Mouse (Mus musculus) neural tube, embryonic 14.5 days (tissue): Measurements from ENCODE around the gene Rchy1. TPM values are rescaled to one million over a fixed set of nuclear protein-coding genes. Genes with fewer than 3 reads are reported as not detected.

Experiments used
- ATAC-seq: fragments of 200-750 bp; cut with Nextera tagmentation; 2 replicates; pipeline ENCODE4 v1.8.0; 2017; ENCODE audit warnings: low read depth, mild to moderate bottlenecking, moderate TSS enrichment, moderate library complexity
- H3K27ac ChIP-seq: fragments of 300-500 bp; sonication (generic); 2 replicates; pipeline ENCODE4 v1.5.1; 2014; ENCODE audit warnings: low read depth, mild to moderate bottlenecking, control low read depth, low read length, moderate library complexity, mixed read lengths
- H3K27me3 ChIP-seq: fragments of 300-500 bp; sonication (generic); 2 replicates; pipeline ENCODE4 v1.6.1; 2014; ENCODE audit warnings: low read length; ENCODE audit not compliant: control insufficient read depth, insufficient read depth
- H3K36me3 ChIP-seq: fragments of 300-500 bp; sonication (generic); 2 replicates; pipeline ENCODE4 v1.6.1; 2014; ENCODE audit warnings: low read length, mixed read lengths; ENCODE audit not compliant: control insufficient read depth, insufficient read depth
- H3K4me1 ChIP-seq: fragments of 300-500 bp; sonication (generic); 2 replicates; pipeline ENCODE4 v1.6.1; 2014; ENCODE audit warnings: low read length; ENCODE audit not compliant: control insufficient read depth, insufficient read depth
- H3K4me2 ChIP-seq: fragments of 300-500 bp; sonication (generic); 2 replicates; pipeline ENCODE4 v1.6.1; 2014; ENCODE audit warnings: mild to moderate bottlenecking, low read depth, low read length, control low read depth
- H3K4me3 ChIP-seq: fragments of 300-500 bp; sonication (generic); 2 replicates; pipeline ENCODE4 v1.5.1; 2014; ENCODE audit warnings: low read depth, low read length, control low read depth, mixed read lengths
- H3K9ac ChIP-seq: fragments of 300-500 bp; sonication (generic); replicated peaks from 2 replicates; pipeline ENCODE4 v1.6.1; 2014; ENCODE audit warnings: low read depth, mild to moderate bottlenecking, control low read depth, low read length, mixed read lengths
- H3K9me3 ChIP-seq: fragments of 300-500 bp; sonication (generic); 2 replicates; pipeline ENCODE4 v1.6.1; 2016; ENCODE audit warnings: low read length; ENCODE audit not compliant: control insufficient read depth
- WGBS: fragments of 180-500 bp; shearing (Covaris S2); extraction: QIAGEN DNeasy Blood & Tissue Kit; methylation state at CpG from one replicate; pipeline ENCODE4 v1.1.7; 2014; 5-methylcytosine and 5-hydroxymethylcytosine counted together
- polyA plus RNA-seq: library from polyadenylated mRNA; unstranded; fragments of >200 nt; fragmentation: Nextera tagmentation; extraction: Ambion mirVana; gene quantifications from 2 replicates; pipeline ENCODE4 v1.2.1, GENCODE M21; 2014

Rchy1 gene
- polyA plus RNA-seq, 1 experiment from 2014 or later = 78.0 TPM

DNA sequence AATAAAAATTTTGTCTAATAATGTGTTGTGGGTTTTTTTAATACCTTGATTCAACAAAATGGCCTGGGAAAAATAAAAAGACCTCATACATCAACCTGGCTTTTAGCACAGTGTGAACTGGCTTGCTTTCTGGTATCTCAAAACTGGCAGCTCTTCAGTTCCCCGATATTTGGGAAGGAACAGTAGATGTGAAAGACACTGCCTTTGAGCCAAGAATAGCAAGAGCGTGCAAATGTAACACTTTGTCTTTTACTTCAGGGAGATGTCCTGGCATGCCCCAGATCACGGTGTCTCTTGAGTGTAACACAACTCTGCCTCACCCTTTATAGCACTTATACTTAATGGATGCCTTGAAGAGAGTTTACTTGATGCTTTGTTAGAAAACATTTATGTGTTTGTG is 9.2 kb upstream of the Rchy1 start:
- Histone ChIP-seq H3K4me3 (no peak overlapping the region), H3K4me2 (no peak overlapping the region), H3K9me3 (no peaks in the 10 kb centered on the region), H3K4me1 (no peaks in the 10 kb centered on the region), H3K27ac (no peak overlapping the region), H3K36me3 (no peaks in the 10 kb centered on the region), H3K27me3 (no peaks in the 10 kb centered on the region), H3K9ac (no peak overlapping the region)
- WGBS = 90% methylated on average over 3 of the region's 3 CpGs
- no peak for ATAC-seq

DNA sequence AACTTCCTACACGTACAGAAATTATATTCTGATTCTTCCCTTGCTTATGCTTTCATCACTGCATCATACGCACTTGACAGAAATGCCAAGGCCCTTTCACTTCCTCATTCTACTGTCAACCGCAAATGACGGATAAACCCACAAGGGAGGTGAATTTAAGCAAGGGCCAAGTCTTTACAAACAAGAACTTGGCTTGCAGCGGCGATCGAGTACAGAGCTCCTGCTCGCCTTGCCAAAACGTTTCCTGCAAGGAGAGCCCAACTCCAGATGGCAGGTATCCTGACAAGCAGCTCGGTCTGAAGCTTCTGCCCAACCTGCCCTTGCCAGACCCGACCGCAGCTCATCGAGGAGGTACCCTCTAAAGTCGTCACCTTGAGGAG is 619 bp downstream of the Rchy1 start:
- H3K9ac ChIP-seq = peak overlapping the region; percentile 75
- peak overlapping the region; percentile 99 for H3K27ac ChIP-seq
- H3K9me3 ChIP-seq = no peaks in the 10 kb centered on the region
- no peak for ATAC-seq
- peaks cover 23% of the 10 kb centered on the region for H3K4me1 ChIP-seq
- peak overlapping the region; percentile 76 for H3K4me3 ChIP-seq
- H3K27me3 ChIP-seq = no peaks in the 10 kb centered on the region
- 0 out of 2 replicates have a peak, but pooled peaks cover 2% of the 10 kb centered on the region for H3K36me3 ChIP-seq
- peak overlapping the region; percentile 51 for H3K4me2 ChIP-seq
- under 1% methylated on average over 14 of the region's 14 CpGs for WGBS

DNA sequence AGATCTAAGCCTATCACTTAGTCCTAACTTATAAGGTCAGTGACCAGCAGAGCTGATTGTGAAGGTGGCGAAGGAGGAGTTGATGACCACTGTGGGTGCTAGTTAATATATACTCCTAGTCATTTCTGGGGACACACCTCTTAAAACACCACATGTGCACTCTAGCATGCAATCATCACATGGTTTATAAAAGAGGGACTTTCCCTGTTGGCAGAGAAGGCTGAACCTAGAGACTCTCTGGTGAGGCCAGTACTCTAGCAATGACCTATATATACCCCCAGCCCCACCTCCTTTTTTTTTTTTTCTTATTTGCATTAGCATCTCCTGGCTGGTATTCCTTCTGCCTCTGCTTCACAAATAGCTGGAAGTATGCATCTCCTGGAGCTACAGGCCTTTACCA is 1.5 kb downstream of the Rchy1 start:
- H3K4me2 ChIP-seq = peak overlapping the region; percentile 51
- no peaks in the 10 kb centered on the region for H3K9me3 ChIP-seq
- no peak overlapping the region for H3K27ac ChIP-seq
- peaks cover 8% of the 10 kb centered on the region; the same call in 1 of the 2 replicates for H3K36me3 ChIP-seq
- H3K4me1 ChIP-seq = peaks cover 23% of the 10 kb centered on the region
- peak overlapping the region; percentile 76 for H3K4me3 ChIP-seq
- H3K27me3 ChIP-seq = no peaks in the 10 kb centered on the region
- no peak for ATAC-seq
- WGBS = 84% methylated on average over 1 of the region's 1 CpGs
- no peak overlapping the region; the same call in 1 of the 2 replicates for H3K9ac ChIP-seq

DNA sequence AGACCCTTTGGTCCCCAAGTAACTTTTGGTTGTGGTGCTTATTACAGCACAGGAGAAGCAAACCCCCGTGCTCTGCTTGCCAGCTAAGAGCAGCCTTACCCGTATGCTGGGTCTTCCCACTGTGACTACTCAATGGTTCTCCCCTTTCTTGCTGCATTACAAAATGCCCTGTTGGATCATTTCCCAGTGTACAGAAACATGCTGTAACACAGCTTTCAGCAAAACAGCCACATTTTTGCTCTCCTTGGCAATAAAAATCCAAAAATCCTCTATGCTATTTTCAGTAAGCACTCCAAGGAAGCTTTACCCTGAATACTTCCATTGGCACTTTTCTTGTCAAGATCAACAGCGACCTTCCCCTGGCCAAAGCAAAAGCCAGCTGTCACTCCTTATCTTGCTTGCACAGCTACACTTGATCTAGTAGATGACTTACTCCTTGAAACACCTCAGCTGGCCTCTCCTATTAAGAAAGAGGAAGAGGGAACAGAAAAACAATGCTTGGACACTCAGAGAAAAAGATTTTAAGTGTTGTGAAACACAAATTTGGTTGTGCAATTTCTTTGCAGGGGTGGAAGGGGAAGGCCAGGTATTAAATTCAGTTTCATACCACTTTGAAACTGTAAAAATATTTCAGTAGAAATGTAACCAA is 2.1 kb downstream of the Rchy1 start:
- H3K27ac ChIP-seq = no peak overlapping the region
- H3K4me2 ChIP-seq = peak overlapping the region; percentile 51
- no peak overlapping the region; the same call in 1 of the 2 replicates for H3K4me3 ChIP-seq
- 70% methylated on average over 3 of the region's 3 CpGs for WGBS
- ATAC-seq = no peak
- peak overlapping the region; percentile 37; the same call in 1 of the 2 replicates for H3K9ac ChIP-seq
- H3K9me3 ChIP-seq = no peaks in the 10 kb centered on the region
- peaks cover 8% of the 10 kb centered on the region; the same call in 1 of the 2 replicates for H3K36me3 ChIP-seq
- H3K4me1 ChIP-seq = peaks cover 23% of the 10 kb centered on the region
- no peaks in the 10 kb centered on the region for H3K27me3 ChIP-seq

DNA sequence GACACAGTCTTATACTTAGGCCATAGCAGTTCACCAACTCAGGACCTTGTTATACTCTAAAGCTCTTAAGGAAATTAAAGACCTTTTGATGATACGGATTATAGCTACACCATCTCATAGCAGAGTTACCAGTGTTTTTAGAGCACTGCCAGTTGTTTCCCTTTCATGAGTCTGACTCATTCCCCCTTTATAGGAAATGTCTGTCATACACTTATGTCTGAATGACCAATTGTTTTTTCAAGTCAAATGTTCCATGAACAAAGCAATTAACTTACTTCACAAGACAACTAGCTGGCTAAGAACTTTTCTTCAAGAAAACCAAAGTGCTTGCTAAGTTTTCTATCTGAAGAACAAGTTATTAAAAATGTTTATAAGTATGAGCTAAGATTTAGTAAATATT is 2.9 kb downstream of the Rchy1 start:
- no peaks in the 10 kb centered on the region for H3K27me3 ChIP-seq
- H3K9me3 ChIP-seq = no peaks in the 10 kb centered on the region
- no peak overlapping the region for H3K9ac ChIP-seq
- H3K4me1 ChIP-seq = peaks cover 23% of the 10 kb centered on the region
- H3K4me3 ChIP-seq = no peak overlapping the region
- peaks cover 8% of the 10 kb centered on the region; the same call in 1 of the 2 replicates for H3K36me3 ChIP-seq
- WGBS = 90% methylated on average over 1 of the region's 1 CpGs
- no peak for ATAC-seq
- H3K27ac ChIP-seq = no peak overlapping the region
- no peak overlapping the region for H3K4me2 ChIP-seq

DNA sequence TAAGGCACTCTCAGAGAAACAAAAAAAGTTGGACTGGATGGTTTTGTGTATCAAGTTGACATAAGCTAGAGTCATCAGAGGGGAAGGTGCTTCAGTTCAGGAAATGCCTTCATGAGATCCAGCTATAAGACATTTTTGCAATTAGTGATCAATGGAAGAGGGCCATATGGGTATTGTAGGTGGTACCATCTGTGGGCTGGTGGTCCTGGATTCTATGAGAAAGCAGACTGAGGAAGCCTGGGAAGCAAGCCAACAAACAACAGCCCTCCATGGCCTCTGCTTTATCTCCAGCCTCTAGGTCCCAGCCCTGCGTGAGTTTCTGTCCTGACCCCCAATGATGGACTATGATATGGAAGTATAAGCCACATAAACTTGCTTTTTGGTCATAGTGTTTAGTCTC is 3.8 kb downstream of the Rchy1 start:
- Histone ChIP-seq H3K4me3 (no peak overlapping the region), H3K9me3 (no peaks in the 10 kb centered on the region), H3K9ac (no peak overlapping the region), H3K36me3 (peaks cover 9% of the 10 kb centered on the region; the same call in 1 of the 2 replicates), H3K27ac (no peak overlapping the region), H3K27me3 (no peaks in the 10 kb centered on the region), H3K4me1 (peaks cover 23% of the 10 kb centered on the region), H3K4me2 (no peak overlapping the region)
- ATAC-seq = no peak
- 92% methylated on average over 1 of the region's 1 CpGs for WGBS

DNA sequence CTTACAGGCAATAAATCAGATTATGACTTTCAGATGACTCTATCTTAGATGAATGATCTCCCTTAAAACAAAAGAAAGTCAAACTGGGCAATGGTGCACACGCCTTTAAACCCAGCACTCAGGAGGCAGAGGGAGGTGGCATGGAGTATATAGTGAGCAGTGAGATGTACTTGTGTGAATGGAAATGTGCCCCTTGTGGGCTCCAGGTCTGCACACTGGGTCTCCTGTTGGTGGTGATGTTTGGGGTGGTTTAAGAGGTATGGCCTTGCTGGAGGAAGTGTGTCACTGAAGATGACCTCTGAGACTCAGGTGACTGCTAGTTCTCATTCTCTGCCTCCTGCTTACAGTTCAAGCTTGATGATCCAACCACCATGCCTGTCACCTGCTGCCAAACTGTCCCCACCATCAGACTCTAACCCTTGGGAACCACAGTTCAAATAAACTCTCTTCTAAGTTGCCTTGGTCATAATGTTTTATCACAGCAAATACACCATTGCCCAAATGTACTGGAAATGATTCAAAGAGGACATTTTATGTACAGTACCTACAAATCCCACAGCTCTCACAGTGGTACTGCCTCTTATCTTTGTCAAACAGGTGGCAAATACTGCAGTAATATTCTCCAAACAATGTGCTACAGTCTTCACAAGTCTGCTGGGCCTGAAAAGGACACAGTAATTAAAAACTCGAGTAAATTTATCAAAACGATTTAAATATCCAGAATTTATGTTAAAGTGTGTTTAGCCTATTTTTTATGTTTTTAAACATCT is 5.7 kb downstream of the Rchy1 start:
- H3K4me1 ChIP-seq = peaks cover 15% of the 10 kb centered on the region
- H3K4me2 ChIP-seq = no peak overlapping the region
- no peak overlapping the region for H3K4me3 ChIP-seq
- H3K9me3 ChIP-seq = no peaks in the 10 kb centered on the region
- no peak overlapping the region for H3K9ac ChIP-seq
- peaks cover 21% of the 10 kb centered on the region; the same call in 1 of the 2 replicates for H3K36me3 ChIP-seq
- no peak for ATAC-seq
- H3K27ac ChIP-seq = no peak overlapping the region
- 94% methylated on average over 3 of the region's 3 CpGs for WGBS
- no peaks in the 10 kb centered on the region for H3K27me3 ChIP-seq

DNA sequence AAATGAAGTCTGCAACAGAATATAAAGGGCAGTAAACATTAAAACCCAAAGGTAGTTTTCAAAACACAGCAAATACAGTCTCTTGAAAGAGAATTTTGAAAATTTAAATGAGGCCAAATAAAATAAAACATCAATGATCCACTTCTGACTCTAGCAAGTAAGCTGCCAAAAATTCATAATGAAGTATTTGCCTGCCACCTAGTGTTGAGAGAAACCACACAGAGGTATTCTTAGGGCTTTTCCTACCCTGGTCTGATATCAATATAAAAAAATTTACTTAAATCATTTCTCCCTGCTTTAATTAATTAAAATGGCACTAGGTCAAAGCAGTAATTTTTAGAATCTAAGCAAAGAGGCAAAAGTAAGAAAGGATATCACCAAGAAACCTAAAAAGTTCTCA is 11.5 kb downstream of the Rchy1 start:
- H3K9ac ChIP-seq = no peak overlapping the region
- H3K4me1 ChIP-seq = no peaks in the 10 kb centered on the region
- no peak for ATAC-seq
- no peak overlapping the region for H3K27ac ChIP-seq
- H3K9me3 ChIP-seq = no peaks in the 10 kb centered on the region
- H3K4me2 ChIP-seq = no peak overlapping the region
- H3K27me3 ChIP-seq = no peaks in the 10 kb centered on the region
- H3K4me3 ChIP-seq = no peak overlapping the region
- peaks cover 35% of the 10 kb centered on the region for H3K36me3 ChIP-seq

DNA sequence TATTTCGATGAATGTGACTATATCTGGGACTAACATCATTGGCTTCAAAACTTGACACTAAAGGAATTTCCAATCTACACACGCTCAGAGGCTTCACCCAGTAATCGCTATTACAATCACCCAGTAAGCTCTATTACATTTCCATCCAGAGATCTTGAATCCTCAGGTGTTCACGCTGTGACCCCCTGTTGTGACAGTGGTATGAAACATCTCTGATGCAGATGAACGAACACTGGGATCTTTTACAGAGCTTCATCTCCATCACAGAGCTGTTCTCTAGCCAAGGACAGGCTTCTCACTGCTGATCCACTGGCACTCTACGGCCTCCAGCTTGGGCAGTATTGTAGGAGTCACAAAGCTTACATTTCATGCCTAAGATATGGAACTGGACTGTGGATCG is 13.4 kb downstream of the Rchy1 start:
- ATAC-seq = no peak
- Histone ChIP-seq H3K9me3 (no peaks in the 10 kb centered on the region), H3K9ac (no peak overlapping the region), H3K27ac (no peak overlapping the region), H3K36me3 (peaks cover 35% of the 10 kb centered on the region), H3K4me2 (no peak overlapping the region), H3K27me3 (no peaks in the 10 kb centered on the region), H3K4me1 (no peaks in the 10 kb centered on the region), H3K4me3 (no peak overlapping the region)
- WGBS = 93% methylated on average over 7 of the region's 7 CpGs
